Mouse (Mus musculus): Measurements from ENCODE around the gene Tpte. TPM values are rescaled to one million over a fixed set of nuclear protein-coding genes. Genes with fewer than 3 reads are reported as not detected.
"Not testable (repeated sequence)": the region's sequence is repeated elsewhere in the genome, so short reads cannot be mapped to it uniquely, and the experiment has no call there.

Tpte gene
- polyA plus RNA-seq, 1 experiment, result not detected

GRCm38 (mm10) chr8:22274641-22275040 lies 8.6 kb upstream of the Tpte start:
- no peak overlapping the region for H3K4me3 ChIP-seq (ENCODE audit: insufficient read depth, low read depth, low read length)
- H3K27ac ChIP-seq (ENCODE audit: insufficient read depth, low read depth, low read length), result no peak overlapping the region
- no peaks in the 10 kb centered on the region for H3K4me1 ChIP-seq (ENCODE audit: control insufficient read depth, insufficient read depth, low read length)
- no peaks in the 10 kb centered on the region for H3K27me3 ChIP-seq (replicated peaks; ENCODE audit: control insufficient read depth, insufficient read depth, low read length)
- 73% methylated on average over 10 of the region's 10 CpGs for WGBS
- no peaks in the 10 kb centered on the region for H3K36me3 ChIP-seq (ENCODE audit: control insufficient read depth, insufficient read depth, low read length)
- TF ChIP-seq CTCF (conservative IDR thresholded peaks at IDR 0.05; ENCODE audit: insufficient read depth, insufficient read length, low read depth, low read length), result no peak
- TF ChIP-seq POLR2A (IDR thresholded peaks at IDR 0.05; ENCODE audit: low read depth, low read length), result no peak
- DNase-seq, result no peak

GRCm38 (mm10) chr8:22302326-22302725 lies 19.1 kb downstream of the Tpte start:
- H3K36me3 ChIP-seq (ENCODE audit: control insufficient read depth, insufficient read depth, low read length), result no peaks in the 10 kb centered on the region
- WGBS, result 24% methylated on average over 2 of the region's 2 CpGs
- peak; percentile 78 for DNase-seq
- no peaks in the 10 kb centered on the region for H3K27me3 ChIP-seq (replicated peaks; ENCODE audit: control insufficient read depth, insufficient read depth, low read length)
- H3K4me1 ChIP-seq (ENCODE audit: control insufficient read depth, insufficient read depth, low read length), result peaks cover 6% of the 10 kb centered on the region; the same call in 1 of the 2 replicates
- no peak overlapping the region; the same call in 1 of the 2 replicates for H3K27ac ChIP-seq (ENCODE audit: insufficient read depth, low read depth, low read length)
- TF ChIP-seq CTCF (conservative IDR thresholded peaks at IDR 0.05; ENCODE audit: insufficient read depth, insufficient read length, low read depth, low read length) (no peak), POLR2A (IDR thresholded peaks at IDR 0.05; ENCODE audit: low read depth, low read length) (no peak)
- no peak overlapping the region for H3K4me3 ChIP-seq (ENCODE audit: insufficient read depth, low read depth, low read length)

- peak overlapping the region; percentile 64; the same call in 1 of the 2 replicates for H3K27ac ChIP-seq (ENCODE audit: insufficient read depth, low read depth, low read length)
These were observed 19.7 kb downstream of the Tpte start for GRCm38 (mm10) chr8:22302896-22303306.

GRCm38 (mm10) chr8:22304045-22304444 lies 20.8 kb downstream of the Tpte start:
- DNase-seq; H3K36me3 ChIP-seq (ENCODE audit: control insufficient read depth, insufficient read depth, low read length); H3K4me3 ChIP-seq (ENCODE audit: insufficient read depth, low read depth, low read length); H3K27ac ChIP-seq (ENCODE audit: insufficient read depth, low read depth, low read length); H3K27me3 ChIP-seq (replicated peaks; ENCODE audit: control insufficient read depth, insufficient read depth, low read length); H3K4me1 ChIP-seq (ENCODE audit: control insufficient read depth, insufficient read depth, low read length): not testable (repeated sequence)
- 84% methylated on average over 9 of the region's 9 CpGs for WGBS

More at GRCm38 (mm10) chr8:22302896-22303306, 19.7 kb downstream of the Tpte start:
- Histone ChIP-seq H3K36me3 (ENCODE audit: control insufficient read depth, insufficient read depth, low read length) (no peaks in the 10 kb centered on the region), H3K27me3 (replicated peaks; ENCODE audit: control insufficient read depth, insufficient read depth, low read length) (no peaks in the 10 kb centered on the region), H3K4me1 (ENCODE audit: control insufficient read depth, insufficient read depth, low read length) (peaks cover 6% of the 10 kb centered on the region; the same call in 1 of the 2 replicates), H3K4me3 (ENCODE audit: insufficient read depth, low read depth, low read length) (peak overlapping the region; percentile 22; the same call in 1 of the 2 replicates)
- 15% methylated on average over 7 of the region's 7 CpGs for WGBS
- DNase-seq, result peak; percentile 56
- TF ChIP-seq POLR2A (IDR thresholded peaks at IDR 0.05; ENCODE audit: low read depth, low read length), result no peak
- no peak for TF ChIP-seq CTCF (conservative IDR thresholded peaks at IDR 0.05; ENCODE audit: insufficient read depth, insufficient read length, low read depth, low read length)

- H3K4me3 ChIP-seq (ENCODE audit: insufficient read depth, low read depth, low read length), result no peak overlapping the region
- whole genome bisulfite sequencing, result 32% methylated on average over 10 of the region's 10 CpGs
- no peaks in the 10 kb centered on the region for H3K27me3 ChIP-seq (replicated peaks; ENCODE audit: control insufficient read depth, insufficient read depth, low read length)
- no peaks in the 10 kb centered on the region for H3K36me3 ChIP-seq (ENCODE audit: control insufficient read depth, insufficient read depth, low read length)
- H3K4me1 ChIP-seq (ENCODE audit: control insufficient read depth, insufficient read depth, low read length), result peaks cover 4% of the 10 kb centered on the region; the same call in 1 of the 2 replicates
- H3K27ac ChIP-seq (ENCODE audit: insufficient read depth, low read depth, low read length), result no peak overlapping the region
- peak; percentile 89 for DNase-seq
- TF ChIP-seq POLR2A (IDR thresholded peaks at IDR 0.05; ENCODE audit: low read depth, low read length) (no peak), CTCF (conservative IDR thresholded peaks at IDR 0.05; ENCODE audit: insufficient read depth, insufficient read length, low read depth, low read length) (no peak)
These were observed 23.8 kb downstream of the Tpte start for GRCm38 (mm10) chr8:22306999-22307398.

GRCm38 (mm10) chr8:22311446-22311845 lies 28.2 kb downstream of the Tpte start:
- TF ChIP-seq POLR2A (IDR thresholded peaks at IDR 0.05; ENCODE audit: low read depth, low read length), result no peak
- TF ChIP-seq CTCF (conservative IDR thresholded peaks at IDR 0.05; ENCODE audit: insufficient read depth, insufficient read length, low read depth, low read length), result peak; percentile 52
- Histone ChIP-seq H3K36me3 (ENCODE audit: control insufficient read depth, insufficient read depth, low read length) (no peaks in the 10 kb centered on the region), H3K27me3 (replicated peaks; ENCODE audit: control insufficient read depth, insufficient read depth, low read length) (no peaks in the 10 kb centered on the region), H3K4me1 (ENCODE audit: control insufficient read depth, insufficient read depth, low read length) (no peaks in the 10 kb centered on the region; the same call in 1 of the 2 replicates), H3K4me3 (ENCODE audit: insufficient read depth, low read depth, low read length) (no peak overlapping the region), H3K27ac (ENCODE audit: insufficient read depth, low read depth, low read length) (no peak overlapping the region)
- peak; percentile 19 for DNase-seq
- WGBS, result 72% methylated on average over 9 of the region's 9 CpGs

GRCm38 (mm10) chr8:22335426-22335825 lies 52.2 kb downstream of the Tpte start:
- 69% methylated on average over 13 of the region's 13 CpGs for WGBS
- no peak overlapping the region for H3K27ac ChIP-seq (ENCODE audit: insufficient read depth, low read depth, low read length)
- H3K4me1 ChIP-seq (ENCODE audit: control insufficient read depth, insufficient read depth, low read length), result no peaks in the 10 kb centered on the region
- TF ChIP-seq POLR2A (IDR thresholded peaks at IDR 0.05; ENCODE audit: low read depth, low read length) (no peak), CTCF (conservative IDR thresholded peaks at IDR 0.05; ENCODE audit: insufficient read depth, insufficient read length, low read depth, low read length) (no peak)
- DNase-seq, result no peak
- no peak overlapping the region for H3K4me3 ChIP-seq (ENCODE audit: insufficient read depth, low read depth, low read length)
- H3K36me3 ChIP-seq (ENCODE audit: control insufficient read depth, insufficient read depth, low read length), result no peaks in the 10 kb centered on the region
- no peaks in the 10 kb centered on the region for H3K27me3 ChIP-seq (replicated peaks; ENCODE audit: control insufficient read depth, insufficient read depth, low read length)
